Mouse (Mus musculus): ENCODE results near the gene S100pbp.

DNA sequence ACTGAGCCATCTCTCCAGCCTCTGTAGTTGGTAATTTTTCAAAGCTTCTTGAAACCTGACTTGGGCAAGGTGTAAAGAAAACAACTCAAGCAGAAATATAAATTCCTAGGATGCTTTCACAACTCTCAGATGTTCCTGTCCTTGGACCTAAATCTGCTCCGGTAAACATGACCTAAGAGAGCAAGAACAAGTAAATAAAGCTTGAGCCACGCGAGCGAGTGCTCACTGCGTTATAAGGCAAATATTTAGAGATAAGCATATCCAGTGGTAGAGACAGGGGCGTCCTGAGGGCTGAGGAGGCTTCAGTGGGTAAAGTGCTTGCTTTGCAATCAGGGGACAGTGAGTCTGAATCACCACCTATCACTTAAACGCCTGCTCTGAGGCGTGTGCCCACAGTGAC is 17.3 kb upstream of the S100pbp start:
- TF ChIP-seq CTCF (IDR thresholded peaks at IDR 0.05; ENCODE audit: borderline replicate concordance, insufficient read depth, low read depth, low read length): no peak
- no peak for TF ChIP-seq POLR2A (IDR thresholded peaks at IDR 0.05; ENCODE audit: borderline replicate concordance, insufficient read depth, low read length)
